In genomic region chr17:29759963-29760362, GRCm38 (mm10) we compare ENCODE assay signal across 9 mouse cellular contexts. TPM values are rescaled to one million over a fixed set of nuclear protein-coding genes. Genes with fewer than 3 reads are reported as not detected.
DNase-seq lines count a peak whose midpoint lies in the region; ATAC-seq lines count a peak whose summit lies in the region.
"Had no signal": no experiment of that assay in that cellular context is flagged by ENCODE, and none has a peak within 500 bp of the region (broad histone marks: within the 10 kb centered on the region; RNA-seq: fewer than 3 reads in every experiment).

No protein-coding gene starts in this region.

- H3K4me3 ChIP-seq in midbrain, embryonic 13.5 days (replicated peaks): no peak overlapping the region
- no peak overlapping the region for H3K4me3 ChIP-seq in midbrain, embryonic 11.5 days (ENCODE audit: low read depth, low read length)
- H3K4me3 ChIP-seq in heart, embryonic 15.5 days: peak overlapping the region; percentile 12; the same call in 1 of the 2 replicates
- no peak overlapping the region for H3K4me3 ChIP-seq in neural tube, embryonic 15.5 days (replicated peaks)
- H3K4me3 ChIP-seq: midbrain, embryonic 12.5 days had no signal

- no peak overlapping the region for H3K4me2 ChIP-seq in midbrain, embryonic 13.5 days (replicated peaks)
- no peak overlapping the region for H3K4me2 ChIP-seq in midbrain, embryonic 11.5 days
- peak overlapping the region; percentile 53 for H3K4me2 ChIP-seq in heart, embryonic 15.5 days
- H3K4me2 ChIP-seq in neural tube, embryonic 15.5 days: peak overlapping the region; percentile 28
- H3K4me2 ChIP-seq: midbrain, embryonic 12.5 days had no signal

- peaks cover 10% of the 10 kb centered on the region for H3K4me1 ChIP-seq in midbrain, embryonic 13.5 days (replicated peaks)
- no peaks in the 10 kb centered on the region for H3K4me1 ChIP-seq in midbrain, embryonic 11.5 days (ENCODE audit: control insufficient read depth, insufficient read depth, low read length)
- peaks cover 15% of the 10 kb centered on the region for H3K4me1 ChIP-seq in heart, embryonic 15.5 days (replicated peaks)
- peaks cover 22% of the 10 kb centered on the region for H3K4me1 ChIP-seq in neural tube, embryonic 15.5 days
- H3K4me1 ChIP-seq: midbrain, embryonic 12.5 days had no signal

- no peak for ATAC-seq in midbrain, embryonic 13.5 days
- ATAC-seq in midbrain, embryonic 11.5 days (ENCODE audit: low FRiP score): no peak
- 0 out of 2 replicates have a peak, but pooled peaks have one; percentile 38 for ATAC-seq in heart, embryonic 15.5 days (replicated peaks; ENCODE audit: insufficient number of reproducible peaks, insufficient read depth, low FRiP score, low read depth)
- ATAC-seq in neural tube, embryonic 15.5 days (ENCODE audit: low FRiP score): no peak
- no peak for ATAC-seq in erythroblast, adult 5-6 weeks (replicated peaks; ENCODE audit: low FRiP score, poor library complexity, severe bottlenecking)

- no peaks in the 10 kb centered on the region for H3K9me3 ChIP-seq in midbrain, embryonic 13.5 days
- H3K9me3 ChIP-seq in midbrain, embryonic 11.5 days (ENCODE audit: control insufficient read depth, low read length): no peaks in the 10 kb centered on the region
- H3K9me3 ChIP-seq in heart, embryonic 15.5 days (replicated peaks): no peaks in the 10 kb centered on the region
- no peaks in the 10 kb centered on the region for H3K9me3 ChIP-seq in neural tube, embryonic 15.5 days (replicated peaks)
- H3K9me3 ChIP-seq: midbrain, embryonic 12.5 days had no signal

- H3K27ac ChIP-seq in midbrain, embryonic 13.5 days: 0 out of 2 replicates have a peak overlapping the region, but pooled peaks have one; percentile 30
- H3K27ac ChIP-seq in midbrain, embryonic 11.5 days (ENCODE audit: low read depth, low read length): no peak overlapping the region
- peak overlapping the region; percentile 87 for H3K27ac ChIP-seq in heart, embryonic 15.5 days
- peak overlapping the region; percentile 68 for H3K27ac ChIP-seq in neural tube, embryonic 15.5 days (replicated peaks)
- H3K27ac ChIP-seq: midbrain, embryonic 12.5 days had no signal

- 77% methylated on average over 19 of the region's 19 CpGs for WGBS in midbrain, embryonic 13.5 days
- WGBS in midbrain, embryonic 11.5 days: 83% methylated on average over 19 of the region's 19 CpGs
- WGBS in heart, embryonic 15.5 days: 53% methylated on average over 19 of the region's 19 CpGs
- 25% methylated on average over 19 of the region's 19 CpGs for WGBS in neural tube, embryonic 15.5 days

- no peaks in the 10 kb centered on the region for H3K36me3 ChIP-seq in midbrain, embryonic 13.5 days
- H3K36me3 ChIP-seq in midbrain, embryonic 11.5 days (ENCODE audit: control insufficient read depth, insufficient read depth, low read length): no peaks in the 10 kb centered on the region
- no peaks in the 10 kb centered on the region for H3K36me3 ChIP-seq in heart, embryonic 15.5 days
- no peaks in the 10 kb centered on the region for H3K36me3 ChIP-seq in neural tube, embryonic 15.5 days
- H3K36me3 ChIP-seq: midbrain, embryonic 12.5 days had no signal

- intact Hi-C loops in gastrocnemius, postnatal 36 days (cut with DNase I): no loop called here

- DNase-seq in cerebellum, postnatal 14 days: peak; percentile 47 to 51
- DNase-seq in cerebellum, postnatal 36 days: no peak
- DNase-seq in midbrain, embryonic 11.5 days (ENCODE audit: low spot score, missing footprints): no peak
- DNase-seq in gastrocnemius, postnatal 36 days: no peak

- H3K27me3 ChIP-seq in midbrain, embryonic 13.5 days: no peaks in the 10 kb centered on the region
- no peaks in the 10 kb centered on the region for H3K27me3 ChIP-seq in midbrain, embryonic 11.5 days (ENCODE audit: control insufficient read depth, insufficient read depth, low read length)
- H3K27me3 ChIP-seq in heart, embryonic 15.5 days: no peaks in the 10 kb centered on the region
- no peaks in the 10 kb centered on the region for H3K27me3 ChIP-seq in neural tube, embryonic 15.5 days (replicated peaks)
- H3K27me3 ChIP-seq: midbrain, embryonic 12.5 days had no signal

- no peak overlapping the region for H3K9ac ChIP-seq in midbrain, embryonic 13.5 days (replicated peaks)
- no peak overlapping the region for H3K9ac ChIP-seq in midbrain, embryonic 11.5 days (ENCODE audit: low read length)
- no peak overlapping the region; the same call in 1 of the 2 replicates for H3K9ac ChIP-seq in heart, embryonic 15.5 days
- H3K9ac ChIP-seq in neural tube, embryonic 15.5 days (replicated peaks): no peak overlapping the region
- H3K9ac ChIP-seq: midbrain, embryonic 12.5 days had no signal

RNA-seq across cellular contexts. Expression of gene Ccdc167, which starts 43.1 kb away (rescaled TPM):
- 11.4 and 12.0 TPM in 2 replicates for polyA plus RNA-seq in midbrain, embryonic 13.5 days (2015; fragmentation: Nextera tagmentation; extraction: Ambion mirVana)
- 13.5 and 17.0 TPM in 2 replicates for polyA plus RNA-seq in midbrain, embryonic 11.5 days (2014; fragmentation: Nextera tagmentation; extraction: Ambion mirVana)
- polyA plus RNA-seq in heart, embryonic 15.5 days (2015; fragmentation: Nextera tagmentation; extraction: Ambion mirVana): 10.3 and 12.5 TPM in 2 replicates
- 10.1 and 10.4 TPM in 2 replicates for polyA plus RNA-seq in neural tube, embryonic 15.5 days (2015; fragmentation: Nextera tagmentation; extraction: Ambion mirVana)
- total RNA-seq in erythroblast, adult 5-6 weeks (2015; ENCODE audit: low replicate concordance): 6.5 and 7.7 TPM in 2 replicates
- total RNA-seq in erythroblast, adult 5-6 weeks (2017; ENCODE audit: low replicate concordance): 4.5 and 9.6 TPM in 2 replicates
- 1 to 10 TPM; 7.0 TPM for total RNA-seq in gastrocnemius, postnatal 36 days (2021)

Comparison
In these comparisons a context has a peak if more than half of its experiments do, and no peak if none do; other contexts are left out.
1. DNase-seq: peak in cerebellum, postnatal 14 days (2 of 2); none in cerebellum, postnatal 36 days (0 of 2), midbrain, embryonic 11.5 days (single experiment) and gastrocnemius, postnatal 36 days (0 of 2).
2. H3K4me2 ChIP-seq: peak in heart, embryonic 15.5 days (single experiment) and neural tube, embryonic 15.5 days (single experiment); none in midbrain, embryonic 13.5 days (single experiment) and midbrain, embryonic 11.5 days (single experiment).